Mouse (Mus musculus) liver, postnatal 0 days (tissue): ENCODE data around the gene Mrpl2. TPM values are rescaled to one million over a fixed set of nuclear protein-coding genes. Genes with fewer than 3 reads are reported as not detected.

Experiments
- ATAC-seq: fragments of 200-750 bp; cut with Nextera tagmentation; 2 replicates; pipeline ENCODE4 v1.8.0; 2017; ENCODE audit warnings: mild to moderate bottlenecking, moderate library complexity
- DNase-seq: peaks from one replicate; pipeline ENCODE4 v3.0.0-alpha.2; 2016
- H3K27ac ChIP-seq: fragments of 300-500 bp; sonication (generic); 2 replicates; pipeline ENCODE4 v1.5.1; 2014; ENCODE audit warnings: antibody characterized with exemption, moderate library complexity, mild to moderate bottlenecking, low read depth
- H3K27me3 ChIP-seq: fragments of 300-500 bp; sonication (generic); 2 replicates; pipeline ENCODE4 v1.6.1; 2014; ENCODE audit warnings: low read length, control low read depth, mixed read lengths; ENCODE audit not compliant: insufficient read depth
- H3K36me3 ChIP-seq: fragments of 300-500 bp; sonication (generic); replicated peaks from 2 replicates; pipeline ENCODE4 v1.6.1; 2014; ENCODE audit warnings: mild to moderate bottlenecking, control low read depth, low read length, moderate library complexity, mixed read lengths; ENCODE audit not compliant: insufficient read depth
- H3K4me1 ChIP-seq: fragments of 300-500 bp; sonication (generic); 2 replicates; pipeline ENCODE4 v1.6.1; 2014; ENCODE audit warnings: antibody characterized with exemption, mild to moderate bottlenecking, control low read depth; ENCODE audit not compliant: insufficient read depth
- H3K4me2 ChIP-seq: fragments of 300-500 bp; sonication (generic); 2 replicates; pipeline ENCODE4 v1.6.1; 2014; ENCODE audit warnings: low read depth, mild to moderate bottlenecking, low read length, moderate library complexity, mixed read lengths
- H3K4me3 ChIP-seq: fragments of 300-500 bp; sonication (generic); 2 replicates; pipeline ENCODE4 v1.5.1; 2014; ENCODE audit warnings: low read depth, low read length
- H3K9ac ChIP-seq: fragments of 300-500 bp; sonication (generic); replicated peaks from 2 replicates; pipeline ENCODE4 v1.6.1; 2014; ENCODE audit warnings: mild to moderate bottlenecking, moderate library complexity
- H3K9me3 ChIP-seq: fragments of 300-500 bp; sonication (generic); 2 replicates; pipeline ENCODE4 v1.6.1; 2016; ENCODE audit warnings: mild to moderate bottlenecking, control low read depth, low read length, mixed read lengths
- CTCF ChIP-seq: sonication (generic); IDR thresholded peaks from 2 replicates; pipeline ENCODE4 v1.5.1; 2016; ENCODE audit warnings: antibody characterized with exemption, low read depth
- EP300 ChIP-seq: IDR thresholded peaks from 2 replicates; pipeline ENCODE4 v1.6.1; 2016; ENCODE audit warnings: antibody characterized with exemption, low read depth, mild to moderate bottlenecking
- WGBS: fragments of 180-500 bp; shearing (Covaris S2); extraction: QIAGEN DNeasy Blood & Tissue Kit; methylation state at CpG from one replicate; pipeline ENCODE4 v1.1.7; 2014; ENCODE audit not compliant: insufficient replicate concordance; 5-methylcytosine and 5-hydroxymethylcytosine counted together
- polyA plus RNA-seq: library from polyadenylated mRNA; unstranded; fragments of >200 nt; fragmentation: Nextera tagmentation; extraction: Ambion mirVana; gene quantifications from 2 replicates; pipeline ENCODE4 v1.2.1, GENCODE M21; 2015

Mrpl2 gene
- polyA plus RNA-seq, 1 experiment from 2014 or later, result 79.3 TPM

- Histone ChIP-seq H3K9ac (peak overlapping the region; percentile 70), H3K9me3 (no peaks in the 10 kb centered on the region), H3K4me2 (peak overlapping the region; percentile 91), H3K36me3 (peaks cover 21% of the 10 kb centered on the region), H3K4me1 (peaks cover 23% of the 10 kb centered on the region), H3K27me3 (no peaks in the 10 kb centered on the region), H3K4me3 (peak overlapping the region; percentile 62), H3K27ac (0 out of 2 replicates have a peak overlapping the region, but pooled peaks have one; percentile 84)
- WGBS, result 72% methylated on average over 17 of the region's 17 CpGs
- TF ChIP-seq CTCF, result no peak
- TF ChIP-seq EP300, result no peak
- ATAC-seq (no peak), DNase-seq (no peak)
Observed at GRCm38 (mm10) chr17:46651292-46651691, 5.3 kb downstream of the Mrpl2 start.

GRCm38 (mm10) chr17:46651755-46652547, 5.9 kb downstream of the Mrpl2 start:
- Histone ChIP-seq H3K4me1 (peaks cover 17% of the 10 kb centered on the region), H3K4me3 (0 out of 2 replicates have a peak overlapping the region, but pooled peaks have one; percentile 62), H3K9me3 (no peaks in the 10 kb centered on the region), H3K27me3 (no peaks in the 10 kb centered on the region), H3K27ac (no peak overlapping the region), H3K9ac (peak overlapping the region; percentile 70), H3K4me2 (peak overlapping the region; percentile 91), H3K36me3 (peaks cover 21% of the 10 kb centered on the region)
- ATAC-seq (no peak), DNase-seq (no peak)
- TF ChIP-seq EP300 (no peak), CTCF (no peak)
- WGBS, result 73% methylated on average over 20 of the region's 20 CpGs

- no peak overlapping the region for H3K4me3 ChIP-seq
- peaks cover 7% of the 10 kb centered on the region for H3K4me1 ChIP-seq
- no peak for TF ChIP-seq CTCF
- TF ChIP-seq EP300, result no peak
- no peaks in the 10 kb centered on the region for H3K9me3 ChIP-seq
- WGBS, result 72% methylated on average over 6 of the region's 6 CpGs
- peaks cover 23% of the 10 kb centered on the region for H3K36me3 ChIP-seq
- H3K9ac ChIP-seq, result no peak overlapping the region
- ATAC-seq (no peak), DNase-seq (no peak)
- H3K4me2 ChIP-seq, result no peak overlapping the region
- no peak overlapping the region for H3K27ac ChIP-seq
- no peaks in the 10 kb centered on the region for H3K27me3 ChIP-seq
Observed at GRCm38 (mm10) chr17:46656054-46656453, 10.0 kb downstream of the Mrpl2 start.

- Histone ChIP-seq H3K9ac (no peak overlapping the region), H3K4me2 (no peak overlapping the region), H3K4me3 (no peak overlapping the region), H3K4me1 (no peaks in the 10 kb centered on the region), H3K27me3 (no peaks in the 10 kb centered on the region), H3K27ac (no peak overlapping the region), H3K36me3 (peaks cover 42% of the 10 kb centered on the region), H3K9me3 (no peaks in the 10 kb centered on the region)
- 82% methylated on average over 9 of the region's 9 CpGs for WGBS
- no peak for TF ChIP-seq CTCF
- no peak for TF ChIP-seq EP300
- no peak for DNase-seq
- no peak for ATAC-seq
Observed at GRCm38 (mm10) chr17:46661351-46661750, 15.3 kb downstream of the Mrpl2 start.

- WGBS, result 86% methylated on average over 12 of the region's 12 CpGs
- Histone ChIP-seq H3K4me2 (no peak overlapping the region), H3K27ac (no peak overlapping the region), H3K9ac (no peak overlapping the region), H3K4me3 (no peak overlapping the region), H3K4me1 (no peaks in the 10 kb centered on the region), H3K27me3 (no peaks in the 10 kb centered on the region), H3K36me3 (peaks cover 42% of the 10 kb centered on the region), H3K9me3 (no peaks in the 10 kb centered on the region)
- no peak for DNase-seq
- no peak for ATAC-seq
- no peak for TF ChIP-seq EP300
- no peak for TF ChIP-seq CTCF
Observed at GRCm38 (mm10) chr17:46661981-46662380, 16.0 kb downstream of the Mrpl2 start.

GRCm38 (mm10) chr17:46662730-46663129, 16.7 kb downstream of the Mrpl2 start:
- TF ChIP-seq EP300, result no peak
- no peak for TF ChIP-seq CTCF
- Histone ChIP-seq H3K36me3 (peaks cover 42% of the 10 kb centered on the region), H3K27ac (no peak overlapping the region), H3K9me3 (no peaks in the 10 kb centered on the region), H3K27me3 (no peaks in the 10 kb centered on the region), H3K4me1 (no peaks in the 10 kb centered on the region), H3K9ac (no peak overlapping the region), H3K4me2 (no peak overlapping the region), H3K4me3 (no peak overlapping the region)
- no peak for ATAC-seq
- DNase-seq, result no peak
- 85% methylated on average over 5 of the region's 5 CpGs for WGBS
